ENCODE assay signal across 35 mouse cellular contexts in genomic region chr15:46518928-46519327, GRCm38 (mm10).
"Had no signal": no experiment of that assay in that cellular context is flagged by ENCODE, and none has a peak within 500 bp of the region (broad histone marks: within the 10 kb centered on the region; RNA-seq: fewer than 3 reads in every experiment).

No protein-coding gene starts in this region.

- H3K27ac ChIP-seq: heart, embryonic 13.5 days; heart, embryonic 15.5 days; hindbrain, embryonic 10.5 days; hindbrain, embryonic 12.5 days; hindbrain, embryonic 13.5 days; hindbrain, embryonic 14.5 days; hindbrain, embryonic 15.5 days; hindbrain, postnatal 0 days; intestine, embryonic 15.5 days; kidney, embryonic 15.5 days; kidney, postnatal 0 days; layer of hippocampus, adult 2 months; left cerebral cortex, adult 2 months had no signal

- H3K9ac ChIP-seq: heart, embryonic 12.5 days; heart, embryonic 13.5 days; heart, embryonic 15.5 days; hindbrain, embryonic 12.5 days; hindbrain, embryonic 13.5 days; hindbrain, embryonic 14.5 days; hindbrain, embryonic 15.5 days; intestine, embryonic 15.5 days; kidney, embryonic 15.5 days had no signal

- H3K4me1 ChIP-seq: heart, embryonic 12.5 days; heart, embryonic 13.5 days; heart, embryonic 15.5 days; hindbrain, embryonic 12.5 days; hindbrain, embryonic 13.5 days; hindbrain, embryonic 15.5 days; intestine, embryonic 15.5 days; kidney, embryonic 15.5 days had no signal

- H3K36me3 ChIP-seq: heart, embryonic 12.5 days; heart, embryonic 13.5 days; heart, embryonic 15.5 days; hindbrain, embryonic 10.5 days; hindbrain, embryonic 12.5 days; hindbrain, embryonic 13.5 days; hindbrain, embryonic 15.5 days; intestine, embryonic 15.5 days; kidney, embryonic 15.5 days had no signal

- H3K4me2 ChIP-seq: heart, embryonic 11.5 days; heart, embryonic 12.5 days; heart, embryonic 13.5 days; heart, embryonic 15.5 days; hindbrain, embryonic 12.5 days; hindbrain, embryonic 13.5 days; hindbrain, embryonic 14.5 days; hindbrain, embryonic 15.5 days; intestine, embryonic 15.5 days; kidney, embryonic 15.5 days had no signal

- H3K4me3 ChIP-seq: heart, embryonic 12.5 days; heart, embryonic 13.5 days; heart, embryonic 15.5 days; hindbrain, embryonic 10.5 days; hindbrain, embryonic 12.5 days; hindbrain, embryonic 13.5 days; hindbrain, embryonic 15.5 days; intestine, embryonic 15.5 days; kidney, embryonic 15.5 days; layer of hippocampus, adult 2 months; left cerebral cortex, adult 2 months had no signal

- DNase-seq: heart, postnatal 10 days; heart, postnatal 14 days; heart, postnatal 36 days; heart, postnatal 4 days; kidney, adult 11 months; kidney, adult 18-20 months; kidney, adult 2 months; kidney, adult 8-10 months; kidney, adult 9 months; kidney, postnatal 10 days; kidney, postnatal 14 days; kidney, postnatal 25 days; kidney, postnatal 36 days; kidney, postnatal 4 days; layer of hippocampus, adult 9-11 months; layer of hippocampus, postnatal 36 days had no signal

- H3K9me3 ChIP-seq: heart, embryonic 12.5 days; heart, embryonic 13.5 days; heart, embryonic 15.5 days; hindbrain, embryonic 10.5 days; hindbrain, embryonic 12.5 days; hindbrain, embryonic 13.5 days; hindbrain, embryonic 15.5 days; intestine, embryonic 15.5 days; kidney, embryonic 15.5 days had no signal

- H3K27me3 ChIP-seq: heart, embryonic 12.5 days; heart, embryonic 13.5 days; heart, embryonic 15.5 days; hindbrain, embryonic 12.5 days; hindbrain, embryonic 13.5 days; hindbrain, embryonic 15.5 days; intestine, embryonic 15.5 days; kidney, embryonic 15.5 days had no signal

- ATAC-seq: hindbrain, embryonic 16.5 days; hindbrain, postnatal 0 days; inflammation-experienced regulatory T-cells, adult 6 months; intestine, embryonic 15.5 days; intestine, embryonic 16.5 days; intestine, postnatal 0 days had no signal
